Mouse (Mus musculus) small intestine, adult 2 months (tissue): Measurements from ENCODE around the gene Thbs4.

Source experiments
- CTCF ChIP-seq: fragments of 200-500 bp; IDR thresholded peaks from 2 replicates; pipeline ENCODE4 v1.5.1; 2012; ENCODE audit warnings: low read depth, mild to moderate bottlenecking, control low read depth, inconsistent platforms, low read length, moderate library complexity, mixed read lengths; ENCODE audit not compliant: insufficient replicate concordance, insufficient read length; ENCODE audit errors: extremely low read depth
- POLR2A ChIP-seq: fragments of 200-500 bp; IDR thresholded peaks from 2 replicates; pipeline ENCODE4 v1.6.1; 2012; ENCODE audit warnings: low read depth, mild to moderate bottlenecking, control low read depth, inconsistent platforms, low read length, moderate library complexity

- TF ChIP-seq POLR2A (no peak), CTCF (no peak)
Observed at GRCm38 (mm10) chr13:92706342-92707061, 88.1 kb downstream of the Thbs4 start.
